Mouse (Mus musculus) kidney, postnatal 10 days (tissue): Measurements from ENCODE around the gene Stra6.
A peak's percentile ranks its signal among the peaks of the same experiment; 100 is the strongest.

ENCODE experiments used
- DNase-seq: peaks from one replicate; pipeline ENCODE4 v3.0.0; 2021; ENCODE audit warnings: mixed read lengths

The Stra6 gene

DNA sequence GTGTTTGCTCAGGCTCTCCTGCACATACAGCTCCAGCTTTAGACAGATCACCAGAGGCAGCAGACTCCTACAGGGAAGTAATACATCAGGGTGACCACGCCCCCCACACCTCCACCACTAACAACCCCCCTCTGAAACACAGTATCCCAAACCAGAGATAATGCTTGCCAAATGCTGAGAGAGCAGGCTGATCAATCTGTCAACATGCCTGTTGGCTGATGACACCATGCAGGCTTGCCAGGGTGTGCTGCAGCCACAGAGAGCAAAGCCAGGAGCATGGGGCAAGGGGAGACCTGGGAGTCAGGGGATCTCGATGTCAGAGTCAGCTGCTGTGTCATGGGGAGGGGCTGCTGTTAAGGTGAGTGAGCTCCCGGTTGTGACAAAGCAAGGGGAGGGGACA, at the start of gene Stra6:
Gene Stra6 (plus strand): TSS at position 258 of the 400 bp plus-strand sequence.
- no peak for DNase-seq

- no peak for DNase-seq
Observed at GRCm38 (mm10) chr9:58014393-58015160, 49.0 kb upstream of the Stra6 start.

DNA sequence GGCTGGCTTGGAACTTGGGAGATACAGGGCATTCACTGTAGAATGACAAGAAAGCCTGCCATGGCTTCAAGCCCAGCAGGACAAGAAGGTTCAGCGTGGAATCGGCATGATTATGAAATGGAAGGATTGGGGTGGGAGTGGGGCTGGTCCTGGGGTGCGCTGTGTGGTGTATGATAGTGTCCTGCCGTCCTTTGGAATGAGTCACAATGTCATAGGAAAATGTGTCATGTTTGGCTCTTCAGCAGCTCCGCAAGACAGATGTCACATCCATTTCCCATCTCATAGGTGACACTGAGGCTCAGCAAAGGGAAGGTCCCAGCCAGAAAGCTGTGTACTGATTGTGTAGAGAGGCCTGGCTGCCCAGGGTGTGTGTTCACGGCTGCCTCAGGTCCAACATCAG, 47.7 kb upstream of the Stra6 start:
- no peak for DNase-seq

- DNase-seq = no peak
Observed at GRCm38 (mm10) chr9:58016962-58017361, 46.6 kb upstream of the Stra6 start.

- DNase-seq = no peak
Observed at GRCm38 (mm10) chr9:58018385-58018784, 45.2 kb upstream of the Stra6 start.

- DNase-seq = no peak
Observed at GRCm38 (mm10) chr9:58025995-58026394, 37.6 kb upstream of the Stra6 start.

DNA sequence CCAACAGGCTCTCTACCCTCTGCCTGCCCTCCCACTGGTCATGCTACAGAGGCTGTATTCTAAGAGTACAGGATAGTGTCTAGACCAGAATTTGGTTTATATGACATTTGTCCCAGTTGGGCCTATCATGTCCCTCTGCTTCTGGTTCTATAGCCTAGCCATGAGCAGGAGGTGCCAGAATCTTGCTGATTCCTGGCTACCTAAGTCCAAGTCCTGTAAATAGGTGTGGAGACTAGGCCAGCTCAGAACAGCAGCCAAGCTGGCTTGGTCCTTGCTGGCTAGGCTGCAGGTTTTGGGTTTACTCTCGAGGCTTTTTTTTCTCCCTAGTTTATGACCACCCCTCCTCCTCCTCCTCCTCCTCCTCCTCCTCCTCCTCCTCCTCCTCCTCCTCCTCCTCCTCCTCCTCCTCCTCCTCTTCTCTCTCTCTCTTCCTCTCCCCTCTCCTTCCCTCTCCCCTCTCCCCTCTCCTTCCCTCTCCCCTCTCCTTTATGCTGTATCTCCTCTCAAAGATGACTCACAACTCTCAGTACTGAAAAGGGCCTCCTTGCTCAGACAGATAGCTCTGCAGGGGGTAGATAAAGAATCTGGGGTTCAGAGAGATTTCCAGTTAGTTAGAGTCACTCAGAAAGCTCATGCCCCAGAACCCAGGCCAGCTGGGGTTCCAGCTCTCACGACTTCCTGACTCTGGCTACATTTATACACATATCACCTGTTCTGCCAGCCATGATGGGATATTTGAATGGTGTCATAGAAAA, 36.0 kb upstream of the Stra6 start:
- no peak for DNase-seq

DNA sequence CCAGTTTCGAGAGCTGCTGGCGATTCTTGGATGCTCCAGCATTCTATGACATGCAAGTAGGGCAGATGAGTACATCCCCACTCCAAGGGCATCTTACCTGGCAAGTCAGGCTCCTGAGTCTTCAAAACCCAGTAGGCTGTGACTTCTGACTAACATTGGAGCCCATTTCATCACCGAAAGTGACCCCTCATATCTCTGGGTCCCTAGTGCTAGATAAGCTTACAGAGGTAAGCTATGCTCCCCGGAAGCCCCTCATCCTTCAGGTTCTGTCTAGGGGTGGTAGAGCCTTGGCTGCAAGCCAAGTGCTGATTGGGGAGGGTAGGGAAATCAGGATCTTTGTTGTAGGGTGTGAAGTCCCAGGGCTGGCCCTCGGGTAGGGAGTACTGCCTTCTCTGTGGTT, 34.7 kb upstream of the Stra6 start:
- no peak for DNase-seq

- no peak for DNase-seq
Observed at GRCm38 (mm10) chr9:58029635-58030034, 34.0 kb upstream of the Stra6 start.

GRCm38 (mm10) chr9:58031895-58032294, 31.7 kb upstream of the Stra6 start:
- DNase-seq = no peak

DNA sequence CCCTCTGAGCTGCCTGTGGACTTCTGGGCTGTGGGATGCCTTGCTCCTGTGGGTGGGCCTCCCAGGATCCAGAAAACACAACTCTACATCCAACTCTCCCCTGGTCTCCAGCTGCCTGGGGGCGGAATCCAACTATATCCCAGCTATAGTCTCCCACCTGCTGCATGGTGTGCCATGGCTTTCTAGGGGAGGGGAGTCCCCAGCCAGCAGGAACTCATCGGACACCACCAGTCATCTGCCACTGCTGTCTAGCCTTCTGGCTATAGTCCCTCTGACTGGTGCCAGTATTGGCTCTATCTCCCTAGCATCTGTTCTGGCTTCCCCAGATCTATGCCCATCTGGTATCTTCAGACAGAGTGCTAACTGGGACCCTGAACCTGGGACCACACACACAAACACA, 28.1 kb upstream of the Stra6 start:
- DNase-seq = no peak

GRCm38 (mm10) chr9:58035951-58036698, 27.5 kb upstream of the Stra6 start:
- DNase-seq = no peak

DNA sequence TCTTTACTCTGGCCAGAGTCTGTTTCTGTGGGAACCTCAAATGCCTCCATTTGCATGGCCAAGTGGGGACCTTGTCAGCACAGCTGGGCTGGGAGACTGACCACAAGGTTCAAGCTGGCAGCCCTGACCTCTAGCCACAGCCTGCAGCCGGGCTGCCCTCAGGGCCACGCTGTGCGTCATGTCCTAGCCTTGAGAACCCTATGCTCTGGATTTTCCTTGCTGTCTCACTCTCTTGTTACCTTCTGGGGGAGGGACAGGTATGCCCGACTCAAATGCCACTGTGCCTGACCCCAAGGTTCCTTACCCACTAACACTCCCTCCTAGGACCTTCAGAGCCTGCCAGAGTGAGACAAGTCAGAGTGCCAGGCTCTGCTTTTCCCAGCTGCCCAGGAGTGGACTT, 26.6 kb upstream of the Stra6 start:
- DNase-seq = no peak

GRCm38 (mm10) chr9:58038500-58039168, 25.0 kb upstream of the Stra6 start:
- peak; percentile 88 for DNase-seq

- DNase-seq = no peak
Observed at GRCm38 (mm10) chr9:58040977-58041376, 22.6 kb upstream of the Stra6 start.

DNA sequence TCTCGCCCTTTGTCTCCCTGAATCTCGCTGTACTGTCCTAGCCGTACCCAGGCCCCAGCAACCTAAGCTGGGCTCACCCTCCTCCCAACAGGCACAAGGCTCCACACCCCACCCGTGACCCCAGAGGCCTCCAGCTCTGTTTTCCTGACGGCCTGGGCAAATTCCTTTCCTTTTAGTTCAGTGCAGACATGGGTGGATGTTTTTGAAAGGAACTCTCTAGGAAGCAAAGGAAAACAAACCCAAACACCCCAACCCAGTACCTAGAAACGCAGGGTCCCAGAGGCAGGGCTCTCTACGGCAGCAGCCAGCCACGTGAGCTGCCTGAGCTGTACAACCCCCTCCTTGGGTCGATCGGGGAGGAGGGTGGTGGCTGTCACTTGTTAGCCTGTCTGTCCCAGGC, 21.2 kb upstream of the Stra6 start:
- no peak for DNase-seq

- DNase-seq = no peak
Observed at GRCm38 (mm10) chr9:58043496-58044017, 20.0 kb upstream of the Stra6 start.

- no peak for DNase-seq
Observed at GRCm38 (mm10) chr9:58044828-58045227, 18.8 kb upstream of the Stra6 start.

DNA sequence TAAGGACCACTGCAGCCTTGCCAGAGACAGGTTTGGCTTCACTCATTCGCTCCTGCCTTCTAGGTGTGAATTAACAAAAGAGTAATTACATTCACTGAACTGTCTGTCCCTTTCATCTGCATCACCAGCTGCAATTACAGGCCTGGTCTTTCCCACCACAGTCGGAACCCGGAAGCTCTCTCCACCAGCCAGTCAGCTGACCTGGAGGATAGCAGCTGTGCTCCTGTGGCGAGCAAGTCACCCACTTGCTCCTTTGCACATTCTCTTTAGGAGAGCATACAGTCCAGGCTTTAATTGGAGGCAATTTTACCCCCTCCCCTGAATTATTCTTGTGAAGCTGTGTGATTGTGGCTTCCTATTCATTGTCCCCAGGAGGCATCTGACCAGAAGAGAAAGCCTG, 17.9 kb upstream of the Stra6 start:
- DNase-seq = no peak

- DNase-seq = peak; percentile 59
Observed at GRCm38 (mm10) chr9:58047061-58047460, 16.5 kb upstream of the Stra6 start.

DNA sequence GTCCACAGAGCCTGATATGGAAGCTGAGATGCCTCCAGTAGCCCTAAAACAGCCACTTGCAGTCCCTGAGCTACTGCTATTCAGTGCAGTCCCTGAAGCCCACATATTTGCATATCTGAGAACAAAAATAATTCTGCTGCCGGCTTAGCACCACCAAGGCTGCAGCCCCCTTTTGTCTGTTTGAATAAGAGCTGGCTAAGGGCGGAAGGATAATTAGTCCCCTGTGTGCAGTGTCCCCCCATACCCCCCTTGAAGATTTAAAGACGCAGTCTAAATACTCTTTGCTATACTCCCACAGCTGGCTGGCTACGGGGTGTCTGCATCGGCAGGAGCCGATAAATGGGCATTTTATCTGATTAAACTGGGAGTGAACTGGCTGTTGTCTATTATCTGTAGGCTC, 15.0 kb upstream of the Stra6 start:
- DNase-seq = no peak

DNA sequence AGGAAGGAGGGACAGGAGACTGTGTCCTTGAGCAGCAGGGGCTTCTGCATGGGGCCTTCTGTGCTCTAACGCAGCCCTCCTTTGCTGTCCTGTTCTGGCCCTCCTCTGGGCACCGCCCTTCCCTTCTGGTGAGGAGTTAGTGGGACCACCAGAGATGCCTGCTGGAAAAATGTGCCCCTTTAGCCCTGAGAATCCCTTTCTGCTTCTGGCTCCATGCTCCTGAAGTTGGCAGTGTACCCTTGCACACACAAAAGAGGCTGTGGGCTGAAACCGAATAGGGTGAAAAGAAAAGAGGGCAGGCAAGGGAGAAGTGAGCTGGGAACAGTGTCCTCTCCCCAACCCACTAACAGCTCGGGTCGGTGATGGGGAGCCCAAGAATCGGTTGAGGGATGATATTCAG, 14.4 kb upstream of the Stra6 start:
- no peak for DNase-seq

DNA sequence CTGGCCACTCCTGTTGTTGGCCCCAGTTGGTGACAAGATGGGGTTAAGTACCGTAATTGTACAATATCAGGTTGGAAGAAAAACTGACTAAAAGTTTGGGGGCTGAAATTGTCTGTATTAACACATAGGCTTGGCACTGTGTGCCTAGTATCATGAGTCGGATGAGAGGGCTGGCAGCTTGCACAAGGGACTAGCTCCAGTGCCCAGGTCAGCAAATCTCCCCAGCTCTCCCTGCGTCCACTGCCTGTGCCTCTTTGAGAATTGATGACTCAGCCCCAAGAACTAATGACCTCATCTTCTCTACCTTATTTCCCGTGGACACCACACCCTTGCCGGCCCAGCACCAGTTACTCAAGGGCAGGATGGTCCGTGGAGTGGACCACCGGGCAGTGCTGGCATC, 13.7 kb upstream of the Stra6 start:
- DNase-seq = no peak
